Mouse (Mus musculus) right cerebral cortex, adult 2 months (tissue): ENCODE measurements around the gene Ghr.
A peak's percentile ranks its signal among the peaks of the same experiment; 100 is the strongest.

Experiments
- DNase-seq, 2 experiments: peaks; one replicate each; pipeline ENCODE4 v3.0.0; 2021 to 2022; ENCODE audit warnings: low spot score in 2 of 2

The Ghr gene

GRCm38 (mm10) chr15:3388485-3388884 is 194.8 kb downstream of the Ghr start:
- no peak for DNase-seq

- DNase-seq, result no peak
Measured at GRCm38 (mm10) chr15:3383788-3384187, 199.5 kb downstream of the Ghr start.

GRCm38 (mm10) chr15:3381413-3381812 is 201.9 kb downstream of the Ghr start:
- DNase-seq, result no peak

GRCm38 (mm10) chr15:3368261-3368832 is 214.9 kb downstream of the Ghr start:
- DNase-seq, result no peak

GRCm38 (mm10) chr15:3356073-3356766 is 227.1 kb downstream of the Ghr start:
- DNase-seq, result no peak

GRCm38 (mm10) chr15:3353696-3354095 is 229.6 kb downstream of the Ghr start:
- DNase-seq, result no peak

GRCm38 (mm10) chr15:3349306-3350064 is 233.8 kb downstream of the Ghr start:
- no peak for DNase-seq

- no peak for DNase-seq
Measured at GRCm38 (mm10) chr15:3346682-3347081, 236.6 kb downstream of the Ghr start.

GRCm38 (mm10) chr15:3344555-3344954 is 238.7 kb downstream of the Ghr start:
- DNase-seq, result peak; percentile 48 to 69

- no peak for DNase-seq
Measured at GRCm38 (mm10) chr15:3341806-3342582, 241.3 kb downstream of the Ghr start.

- no peak for DNase-seq
Measured at GRCm38 (mm10) chr15:3339847-3340246, 243.4 kb downstream of the Ghr start.

- no peak for DNase-seq
Measured at GRCm38 (mm10) chr15:3332517-3332916, 250.8 kb downstream of the Ghr start.

- DNase-seq, result no peak
Measured at GRCm38 (mm10) chr15:3331813-3332212, 251.5 kb downstream of the Ghr start.

GRCm38 (mm10) chr15:3330291-3330690 is 253.0 kb downstream of the Ghr start:
- DNase-seq, result no peak

GRCm38 (mm10) chr15:3323041-3323440 is 260.3 kb downstream of the Ghr start:
- DNase-seq, result no peak

- DNase-seq, result no peak
Measured at GRCm38 (mm10) chr15:3319929-3320328, 263.4 kb downstream of the Ghr start.

- no peak for DNase-seq
Measured at GRCm38 (mm10) chr15:3316617-3317016, 266.7 kb downstream of the Ghr start.

GRCm38 (mm10) chr15:3312937-3313336 is 270.4 kb downstream of the Ghr start:
- peak; percentile 11 to 37 for DNase-seq

GRCm38 (mm10) chr15:3309856-3310255 is 273.4 kb downstream of the Ghr start:
- DNase-seq, result no peak

- DNase-seq, result no peak
Measured at GRCm38 (mm10) chr15:3303426-3303825, 279.9 kb downstream of the Ghr start, which contains the start of gene Ccdc152. Gene Ccdc152, minus strand, starts transcription at chr15:3303526.

GRCm38 (mm10) chr15:3300361-3301100 is 282.8 kb downstream of the Ghr start:
- no peak for DNase-seq
